Mouse (Mus musculus) spleen, postnatal 4 days (tissue): ENCODE results near the gene Riox2.

Source experiments
- DNase-seq, 2 experiments: peaks; one replicate each; pipeline ENCODE4 v3.0.0; 2022; ENCODE audit warnings: low spot score in 2 of 2

The Riox2 gene

DNA sequence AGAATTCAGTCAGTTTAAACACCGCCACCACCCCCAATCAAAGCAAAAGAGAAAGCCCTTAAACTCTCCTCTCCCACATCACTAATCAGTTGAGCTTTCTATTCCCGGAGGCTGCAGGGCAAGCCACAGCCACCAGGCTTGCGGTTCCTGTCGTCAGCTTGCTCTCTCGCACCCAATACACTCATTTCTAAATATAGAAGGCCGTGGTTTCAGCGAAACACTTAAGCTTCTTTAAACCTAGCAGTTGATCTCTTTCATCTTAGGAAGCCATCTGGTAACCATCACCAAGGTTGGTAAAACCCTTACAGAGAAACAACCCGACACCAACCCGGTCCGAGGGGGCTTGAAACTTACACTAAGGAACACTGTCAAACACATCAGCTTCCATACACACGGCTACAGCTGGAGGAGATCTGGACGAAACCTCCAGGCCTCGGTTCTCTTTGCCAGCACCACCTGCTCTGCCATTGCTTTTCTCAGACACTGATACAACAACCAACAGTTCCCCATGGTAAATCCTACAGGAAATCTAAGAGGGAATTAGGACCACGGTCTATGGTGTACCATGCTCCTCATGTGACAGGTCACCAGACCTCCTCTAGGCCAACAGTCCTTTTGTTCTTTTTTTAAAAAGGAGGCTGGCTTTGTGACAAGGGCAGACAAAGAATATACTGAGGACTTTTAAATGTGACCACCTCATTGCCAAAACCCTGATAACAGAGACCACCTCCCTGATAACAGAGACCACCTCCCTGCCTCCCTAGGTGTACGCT lies 46.1 kb downstream of the Riox2 start:
- DNase-seq, result no peak

DNA sequence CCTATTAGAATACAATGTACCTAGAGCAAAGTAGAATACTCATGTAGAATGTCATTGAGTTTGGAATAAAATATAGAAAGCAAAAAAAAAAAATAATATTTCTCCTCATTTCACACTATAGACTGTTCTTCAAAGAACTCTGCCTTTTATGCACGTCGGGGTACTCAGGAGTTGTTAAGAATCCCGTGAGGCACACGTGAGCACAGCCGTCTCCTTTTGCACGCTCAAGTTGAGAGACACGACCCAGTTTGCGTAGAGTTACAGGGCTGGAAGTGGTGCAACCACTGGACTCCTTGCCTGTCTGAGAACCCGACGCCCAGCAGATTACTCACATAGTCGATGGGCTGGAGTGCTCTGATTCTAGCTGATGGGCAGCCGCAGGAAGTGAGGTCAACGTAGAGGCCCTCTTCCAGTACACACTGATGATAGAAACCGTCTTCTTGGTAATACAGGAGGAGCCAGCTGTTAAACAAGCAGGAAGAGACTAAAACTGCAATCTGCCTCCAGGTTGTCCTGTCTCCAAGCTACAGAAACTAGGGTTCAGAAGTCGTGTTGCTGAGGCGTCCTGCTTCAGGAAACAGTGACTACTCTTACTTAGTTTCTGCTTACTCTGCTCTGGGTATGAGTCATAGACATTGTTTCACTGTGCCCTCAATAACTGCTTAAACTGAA lies 50.3 kb downstream of the Riox2 start:
- no peak for DNase-seq

- no peak for DNase-seq
These were observed 55.4 kb downstream of the Riox2 start for GRCm38 (mm10) chr16:59526939-59527338.

DNA sequence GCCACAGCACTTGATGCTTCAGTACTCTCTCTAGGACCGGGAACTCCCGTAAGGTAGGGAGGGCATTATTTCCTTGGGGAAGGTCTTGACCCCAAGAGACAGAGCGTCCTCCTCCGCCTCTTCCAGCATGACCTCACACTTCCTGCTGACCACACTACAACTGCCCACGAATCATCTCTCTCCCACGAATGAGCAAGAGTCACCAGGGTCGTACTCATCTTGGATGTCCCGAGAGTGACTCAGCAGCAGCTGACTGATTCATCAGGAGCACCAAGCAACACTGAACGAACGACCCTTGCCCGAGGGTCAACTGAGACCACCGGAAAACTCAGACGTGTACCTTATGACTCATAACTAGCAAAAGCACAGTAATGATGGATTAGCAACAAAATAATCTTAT lies 58.0 kb downstream of the Riox2 start:
- no peak for DNase-seq

DNA sequence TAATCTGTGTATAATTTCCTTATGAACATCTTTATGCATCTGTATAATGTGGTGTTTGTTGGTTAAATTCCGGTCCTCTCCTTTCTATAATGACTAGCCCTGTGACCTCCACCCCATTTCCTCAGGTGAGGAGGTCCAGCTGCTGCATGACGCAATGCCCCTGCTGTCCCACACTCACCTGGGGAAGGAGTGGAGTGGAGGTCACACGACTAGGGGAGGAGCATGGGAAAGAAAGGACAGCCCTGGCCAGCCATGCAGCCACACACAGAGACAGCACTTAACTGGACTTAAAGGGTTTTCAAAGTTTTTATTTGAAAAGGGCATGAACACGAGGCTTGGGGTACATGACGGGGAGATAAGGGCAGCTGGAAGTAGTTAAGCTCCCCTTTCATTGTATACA lies 59.7 kb downstream of the Riox2 start:
- DNase-seq, result no peak

GRCm38 (mm10) chr16:59532561-59532960 lies 61.0 kb downstream of the Riox2 start:
- DNase-seq, result no peak

GRCm38 (mm10) chr16:59534349-59534748 lies 62.8 kb downstream of the Riox2 start:
- DNase-seq, result no peak

GRCm38 (mm10) chr16:59535673-59536072 lies 64.1 kb downstream of the Riox2 start:
- DNase-seq, result no peak

- no peak for DNase-seq
These were observed 69.4 kb downstream of the Riox2 start for GRCm38 (mm10) chr16:59540944-59541343.

DNA sequence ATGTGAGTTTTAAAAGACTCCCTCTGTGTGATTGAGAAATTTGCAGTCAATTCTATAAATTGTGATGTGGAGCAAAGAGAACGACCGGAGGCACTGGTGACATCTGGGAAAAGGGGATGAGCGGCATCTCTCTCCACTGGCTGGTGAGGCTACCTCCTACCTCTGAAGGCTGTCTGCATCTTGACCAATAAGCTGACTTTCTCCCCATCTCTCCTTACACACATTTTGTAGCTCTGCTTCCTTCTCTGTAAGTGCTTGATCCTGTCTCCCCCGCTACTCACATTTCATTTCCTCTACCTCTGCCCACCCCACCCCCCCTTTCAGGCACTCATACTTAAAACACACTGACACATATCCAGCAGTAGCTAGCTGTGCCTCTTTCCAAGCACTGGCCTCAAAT lies 69.8 kb downstream of the Riox2 start:
- no peak for DNase-seq
